Mouse (Mus musculus) liver, embryonic 12.5 days (tissue): ENCODE data around the gene Stpg1. TPM values are rescaled to one million over a fixed set of nuclear protein-coding genes. Genes with fewer than 3 reads are reported as not detected.

ENCODE experiments used
- ATAC-seq: fragments of 200-750 bp; cut with Nextera tagmentation; 2 replicates; pipeline ENCODE4 v1.8.0; 2017; ENCODE audit warnings: moderate number of reproducible peaks, mild to moderate bottlenecking, moderate library complexity
- H3K27ac ChIP-seq: fragments of 300-500 bp; sonication (generic); 2 replicates; pipeline ENCODE4 v1.5.1; 2016; ENCODE audit warnings: mild to moderate bottlenecking
- H3K27me3 ChIP-seq: fragments of 300-500 bp; sonication (generic); replicated peaks from 2 replicates; pipeline ENCODE4 v1.6.1; 2016; ENCODE audit warnings: mild to moderate bottlenecking, moderate library complexity
- H3K36me3 ChIP-seq: fragments of 300-500 bp; sonication (generic); 2 replicates; pipeline ENCODE4 v1.6.1; 2016; ENCODE audit warnings: mild to moderate bottlenecking, moderate library complexity
- H3K4me1 ChIP-seq: fragments of 300-500 bp; sonication (generic); 2 replicates; pipeline ENCODE4 v1.6.1; 2016
- H3K4me2 ChIP-seq: fragments of 300-500 bp; sonication (generic); 2 replicates; pipeline ENCODE4 v1.6.1; 2016; ENCODE audit warnings: mild to moderate bottlenecking, moderate library complexity
- H3K4me3 ChIP-seq: fragments of 300-500 bp; sonication (generic); 2 replicates; pipeline ENCODE4 v1.5.1; 2016; ENCODE audit warnings: mild to moderate bottlenecking, moderate library complexity
- H3K9ac ChIP-seq: fragments of 300-500 bp; sonication (generic); 2 replicates; pipeline ENCODE4 v1.6.1; 2016; ENCODE audit warnings: mild to moderate bottlenecking, moderate library complexity
- H3K9me3 ChIP-seq: fragments of 300-500 bp; sonication (generic); replicated peaks from 2 replicates; pipeline ENCODE4 v1.6.1; 2016; ENCODE audit warnings: mild to moderate bottlenecking, moderate library complexity
- WGBS: fragments of 180-500 bp; shearing (Covaris S2); methylation state at CpG from one replicate; pipeline ENCODE4 v1.1.7; 2016; ENCODE audit not compliant: insufficient replicate concordance; 5-methylcytosine and 5-hydroxymethylcytosine counted together
- polyA plus RNA-seq: library from polyadenylated mRNA; unstranded; fragments of >200 nt; fragmentation: Nextera tagmentation; extraction: Ambion mirVana; gene quantifications from 2 replicates; pipeline ENCODE4 v1.2.1, GENCODE M21; 2016

The Stpg1 gene
- polyA plus RNA-seq, 1 experiment from 2014 or later: not detected

GRCm38 (mm10) chr4:135493691-135494520 lies 684 bp upstream of the Stpg1 start:
- Histone ChIP-seq H3K4me3 (peak overlapping the region; percentile 68), H3K9ac (peak overlapping the region; percentile 75), H3K27me3 (no peaks in the 10 kb centered on the region), H3K36me3 (peaks cover 21% of the 10 kb centered on the region), H3K4me2 (peak overlapping the region; percentile 87), H3K4me1 (peaks cover 33% of the 10 kb centered on the region), H3K27ac (peak overlapping the region; percentile 75), H3K9me3 (no peaks in the 10 kb centered on the region)
- ATAC-seq: peak; percentile 48; the same call in 1 of the 2 replicates
- WGBS: 2% methylated on average over 33 of the region's 33 CpGs

- Histone ChIP-seq H3K36me3 (peaks cover 7% of the 10 kb centered on the region), H3K4me3 (peak overlapping the region; percentile 68), H3K27ac (no peak overlapping the region), H3K9ac (peak overlapping the region; percentile 75), H3K4me2 (peak overlapping the region; percentile 87), H3K4me1 (peaks cover 44% of the 10 kb centered on the region), H3K9me3 (peaks cover 1% of the 10 kb centered on the region; the same call in 1 of the 2 replicates), H3K27me3 (no peaks in the 10 kb centered on the region)
- WGBS: 17% methylated on average over 9 of the region's 9 CpGs
- ATAC-seq: no peak
Observed at GRCm38 (mm10) chr4:135495397-135495791, 804 bp downstream of the Stpg1 start.

GRCm38 (mm10) chr4:135495810-135496209 lies 1.2 kb downstream of the Stpg1 start:
- Histone ChIP-seq H3K9ac (no peak overlapping the region), H3K4me2 (peak overlapping the region; percentile 87)

DNA sequence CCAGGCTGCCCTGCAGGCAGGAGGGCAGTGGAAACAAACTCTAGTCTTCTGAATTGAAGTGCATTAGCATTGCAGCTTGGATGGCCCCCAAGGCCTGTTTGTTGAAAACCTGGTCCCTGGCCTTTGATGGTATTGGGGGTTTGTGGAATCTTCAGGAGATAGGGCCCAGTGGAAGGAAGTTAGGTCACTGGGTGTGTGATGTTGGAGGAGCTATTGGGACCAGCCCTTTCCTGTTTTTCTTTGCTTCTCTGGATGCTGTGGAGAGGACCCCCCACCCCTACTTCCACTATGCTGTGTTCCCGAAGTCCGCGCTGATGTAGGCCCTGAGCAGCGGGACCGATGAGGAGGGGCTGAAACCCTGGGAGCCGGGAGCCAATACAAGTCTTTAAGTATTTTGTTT lies 3.5 kb downstream of the Stpg1 start:
- Histone ChIP-seq H3K4me3 (no peak overlapping the region), H3K27ac (no peak overlapping the region), H3K27me3 (no peaks in the 10 kb centered on the region), H3K36me3 (no peaks in the 10 kb centered on the region), H3K4me1 (peaks cover 38% of the 10 kb centered on the region), H3K4me2 (no peak overlapping the region), H3K9ac (no peak overlapping the region), H3K9me3 (peaks cover 9% of the 10 kb centered on the region)
- 76% methylated on average over 6 of the region's 6 CpGs for WGBS
- ATAC-seq: no peak

More at GRCm38 (mm10) chr4:135495810-135496209, 1.2 kb downstream of the Stpg1 start:
- WGBS: 42% methylated on average over 18 of the region's 18 CpGs
- peaks cover 44% of the 10 kb centered on the region for H3K4me1 ChIP-seq
- H3K4me3 ChIP-seq: 0 out of 2 replicates have a peak overlapping the region, but pooled peaks have one; percentile 6
- no peak for ATAC-seq
- peaks cover 6% of the 10 kb centered on the region for H3K9me3 ChIP-seq
- no peaks in the 10 kb centered on the region for H3K27me3 ChIP-seq
- peaks cover 3% of the 10 kb centered on the region for H3K36me3 ChIP-seq
- H3K27ac ChIP-seq: no peak overlapping the region

GRCm38 (mm10) chr4:135499831-135500230 lies 5.2 kb downstream of the Stpg1 start:
- Histone ChIP-seq H3K27ac (no peak overlapping the region), H3K9me3 (peaks cover 9% of the 10 kb centered on the region), H3K36me3 (no peaks in the 10 kb centered on the region), H3K4me1 (peaks cover 32% of the 10 kb centered on the region), H3K4me2 (no peak overlapping the region), H3K27me3 (no peaks in the 10 kb centered on the region), H3K4me3 (no peak overlapping the region), H3K9ac (no peak overlapping the region)
- no peak for ATAC-seq
- 61% methylated on average over 3 of the region's 3 CpGs for WGBS

GRCm38 (mm10) chr4:135501587-135501986 lies 7.0 kb downstream of the Stpg1 start:
- no peak overlapping the region for H3K4me2 ChIP-seq
- no peak overlapping the region for H3K4me3 ChIP-seq
- WGBS: 30% methylated on average over 4 of the region's 4 CpGs
- peaks cover 9% of the 10 kb centered on the region for H3K9me3 ChIP-seq
- peaks cover 19% of the 10 kb centered on the region for H3K4me1 ChIP-seq
- no peak for ATAC-seq
- no peak overlapping the region for H3K9ac ChIP-seq
- no peaks in the 10 kb centered on the region for H3K36me3 ChIP-seq
- H3K27me3 ChIP-seq: no peaks in the 10 kb centered on the region
- H3K27ac ChIP-seq: no peak overlapping the region

GRCm38 (mm10) chr4:135505794-135506193 lies 11.2 kb downstream of the Stpg1 start:
- H3K27me3 ChIP-seq: peaks cover 6% of the 10 kb centered on the region; the same call in 1 of the 2 replicates
- 60% methylated on average over 11 of the region's 11 CpGs for WGBS
- no peak for ATAC-seq
- peaks cover 18% of the 10 kb centered on the region for H3K4me1 ChIP-seq
- no peak overlapping the region for H3K27ac ChIP-seq
- no peaks in the 10 kb centered on the region for H3K36me3 ChIP-seq
- peaks cover 4% of the 10 kb centered on the region for H3K9me3 ChIP-seq
- no peak overlapping the region for H3K4me3 ChIP-seq
- no peak overlapping the region for H3K4me2 ChIP-seq
- H3K9ac ChIP-seq: no peak overlapping the region

DNA sequence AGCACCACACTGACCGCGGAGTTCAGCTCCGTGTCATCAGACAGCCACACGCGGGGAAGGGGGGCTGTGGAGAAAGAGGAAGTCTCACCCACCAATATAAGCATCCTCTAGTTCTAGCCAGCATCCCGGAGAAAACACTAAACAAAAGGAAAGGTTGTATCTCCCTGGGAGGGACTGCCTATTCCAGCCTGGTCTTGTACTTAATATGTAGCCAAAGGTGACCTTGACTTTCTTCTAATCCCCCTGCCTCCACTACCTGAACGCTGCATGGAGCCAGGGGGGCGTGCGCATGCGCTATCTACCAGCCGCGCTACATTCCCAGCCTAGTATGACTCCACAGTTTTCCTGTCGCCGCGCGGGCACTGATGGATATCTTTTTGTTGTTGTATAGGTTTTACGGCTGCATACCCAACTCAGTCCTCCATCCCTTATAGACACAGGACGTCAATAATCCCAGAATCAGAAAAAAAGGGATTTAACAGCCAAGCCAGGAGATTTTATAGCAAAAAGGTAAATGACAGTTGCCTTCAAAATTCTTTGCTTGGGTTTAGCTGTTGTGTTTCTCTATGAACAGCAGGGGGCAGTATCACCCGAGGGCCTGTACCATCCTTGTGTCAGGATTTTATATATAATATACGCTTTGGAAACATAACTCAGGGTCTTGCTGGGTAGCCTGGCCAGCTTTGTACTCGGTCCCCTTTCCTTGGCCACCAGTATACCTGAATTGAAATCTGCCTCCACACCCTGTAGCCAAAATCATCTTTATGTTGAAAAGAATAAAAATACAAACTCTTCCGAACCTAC lies 13.2 kb downstream of the Stpg1 start:
- H3K4me1 ChIP-seq: peaks cover 18% of the 10 kb centered on the region
- H3K9ac ChIP-seq: peak overlapping the region; percentile 57
- H3K4me3 ChIP-seq: peak overlapping the region; percentile 47
- H3K36me3 ChIP-seq: no peaks in the 10 kb centered on the region
- WGBS: 10% methylated on average over 22 of the region's 22 CpGs
- peak overlapping the region; percentile 52 for H3K27ac ChIP-seq
- ATAC-seq: peak; percentile 87
- peaks cover 23% of the 10 kb centered on the region for H3K27me3 ChIP-seq
- peak overlapping the region; percentile 68 for H3K4me2 ChIP-seq
- H3K9me3 ChIP-seq: no peaks in the 10 kb centered on the region

GRCm38 (mm10) chr4:135508419-135509039 lies 13.9 kb downstream of the Stpg1 start:
- Histone ChIP-seq H3K9me3 (no peaks in the 10 kb centered on the region), H3K4me3 (no peak overlapping the region), H3K4me2 (peak overlapping the region; percentile 17; the same call in 1 of the 2 replicates), H3K27me3 (peaks cover 28% of the 10 kb centered on the region), H3K27ac (peak overlapping the region; percentile 52; the same call in 1 of the 2 replicates), H3K4me1 (peaks cover 18% of the 10 kb centered on the region), H3K9ac (no peak overlapping the region), H3K36me3 (no peaks in the 10 kb centered on the region)
- no peak for ATAC-seq
- 21% methylated on average over 13 of the region's 13 CpGs for WGBS

GRCm38 (mm10) chr4:135509515-135509914 lies 14.9 kb downstream of the Stpg1 start:
- ATAC-seq: no peak
- Histone ChIP-seq H3K27me3 (peaks cover 28% of the 10 kb centered on the region), H3K36me3 (no peaks in the 10 kb centered on the region), H3K9ac (no peak overlapping the region), H3K4me1 (peaks cover 18% of the 10 kb centered on the region), H3K4me2 (no peak overlapping the region), H3K27ac (no peak overlapping the region), H3K9me3 (no peaks in the 10 kb centered on the region), H3K4me3 (no peak overlapping the region)
- WGBS: 68% methylated on average over 12 of the region's 12 CpGs

- Histone ChIP-seq H3K4me3 (no peak overlapping the region), H3K9me3 (no peaks in the 10 kb centered on the region), H3K36me3 (no peaks in the 10 kb centered on the region), H3K4me1 (no peaks in the 10 kb centered on the region), H3K9ac (no peak overlapping the region), H3K27me3 (peaks cover 45% of the 10 kb centered on the region), H3K27ac (no peak overlapping the region), H3K4me2 (no peak overlapping the region)
- WGBS: 71% methylated on average over 7 of the region's 7 CpGs
- ATAC-seq: no peak
Observed at GRCm38 (mm10) chr4:135513865-135514264, 19.3 kb downstream of the Stpg1 start.
